Mouse (Mus musculus): ENCODE data around the gene Igsf10. TPM values are rescaled to one million over a fixed set of nuclear protein-coding genes. Genes with fewer than 3 reads are reported as not detected.

The Igsf10 gene
- polyA plus RNA-seq (2017; shearing (Covaris generic)): 0.04 TPM

GRCm38 (mm10) chr3:59344065-59344905 is at the start of gene Igsf10:
Igsf10 (minus strand) TSS chr3:59344394.

Other genes with a start within 250 kb of the Igsf10 start
- gene Gpr171, start 242.6 kb downstream of the Igsf10 start, polyA plus RNA-seq (2017; shearing (Covaris generic)): 157 TPM
- 18.6 TPM for gene P2ry14, start 190.8 kb downstream of the Igsf10 start, polyA plus RNA-seq (2017; shearing (Covaris generic))
- gene Gpr87, start 149.3 kb downstream of the Igsf10 start, polyA plus RNA-seq (2017; shearing (Covaris generic)): not detected
- gene P2ry13, start 133.5 kb downstream of the Igsf10 start, polyA plus RNA-seq (2017; shearing (Covaris generic)): not detected
- gene P2ry12, start 81.5 kb downstream of the Igsf10 start, polyA plus RNA-seq (2017; shearing (Covaris generic)): not detected

Measured in naive thymus-derived CD4-positive, alpha-beta T cell, adult 5 months (primary cell).